Mouse (Mus musculus) layer of hippocampus, adult 9-10 months (tissue): ENCODE data around the gene Syne3.

ENCODE experiments used
- DNase-seq: peaks from one replicate; pipeline ENCODE4 v3.0.0; 2022; ENCODE audit warnings: low spot score

Syne3 gene

GRCm38 (mm10) chr12:104969618-104970017 is 40.0 kb downstream of the Syne3 start:
- DNase-seq: no peak

- no peak for DNase-seq
Measured at GRCm38 (mm10) chr12:104969177-104969576, 40.4 kb downstream of the Syne3 start.

- no peak for DNase-seq
Measured at GRCm38 (mm10) chr12:104964953-104965911, 44.4 kb downstream of the Syne3 start.

- no peak for DNase-seq
Measured at GRCm38 (mm10) chr12:104960421-104960820, 49.2 kb downstream of the Syne3 start.

- DNase-seq: no peak
Measured at GRCm38 (mm10) chr12:104959966-104960365, 49.6 kb downstream of the Syne3 start.

GRCm38 (mm10) chr12:104958263-104958662 is 51.3 kb downstream of the Syne3 start:
- no peak for DNase-seq

GRCm38 (mm10) chr12:104957165-104957564 is 52.4 kb downstream of the Syne3 start:
- no peak for DNase-seq

GRCm38 (mm10) chr12:104956406-104956805 is 53.2 kb downstream of the Syne3 start:
- no peak for DNase-seq

GRCm38 (mm10) chr12:104955003-104955800 is 54.4 kb downstream of the Syne3 start:
- DNase-seq: no peak

- peak; percentile 54 for DNase-seq
Measured at GRCm38 (mm10) chr12:104953941-104954340, 55.7 kb downstream of the Syne3 start.

GRCm38 (mm10) chr12:104952458-104952857 is 57.2 kb downstream of the Syne3 start:
- peak; percentile 42 for DNase-seq

GRCm38 (mm10) chr12:104947911-104948310 is 61.7 kb downstream of the Syne3 start:
- DNase-seq: no peak

GRCm38 (mm10) chr12:104946231-104946630 is 63.4 kb downstream of the Syne3 start:
- DNase-seq: no peak

GRCm38 (mm10) chr12:104940466-104940865 is 69.1 kb downstream of the Syne3 start:
- DNase-seq: no peak

GRCm38 (mm10) chr12:104940027-104940386 is 69.6 kb downstream of the Syne3 start:
- no peak for DNase-seq

- peak; percentile 62 for DNase-seq
Measured at GRCm38 (mm10) chr12:104939372-104940026, 70.1 kb downstream of the Syne3 start.

GRCm38 (mm10) chr12:104938935-104939334 is 70.7 kb downstream of the Syne3 start:
- DNase-seq: no peak

GRCm38 (mm10) chr12:104936223-104936622 is 73.4 kb downstream of the Syne3 start:
- DNase-seq: no peak

- DNase-seq: no peak
Measured at GRCm38 (mm10) chr12:104935144-104935543, 74.5 kb downstream of the Syne3 start.

GRCm38 (mm10) chr12:104933800-104934199 is 75.8 kb downstream of the Syne3 start:
- no peak for DNase-seq

- no peak for DNase-seq
Measured at GRCm38 (mm10) chr12:104933217-104933616, 76.4 kb downstream of the Syne3 start.

GRCm38 (mm10) chr12:104925765-104926164 is 83.8 kb downstream of the Syne3 start:
- no peak for DNase-seq
